Mouse (Mus musculus) testis, adult 2 months (tissue): ENCODE data around the gene Cenpb.

Experiments
- CTCF ChIP-seq: fragments of 200-500 bp; IDR thresholded peaks from 2 replicates; pipeline ENCODE4 v1.5.1; 2012; ENCODE audit warnings: low read depth, mild to moderate bottlenecking, inconsistent platforms, low read length, moderate library complexity; ENCODE audit not compliant: control insufficient read depth, insufficient read depth, insufficient replicate concordance
- POLR2A ChIP-seq: fragments of 200-500 bp; IDR thresholded peaks from 2 replicates; pipeline ENCODE4 v1.6.1; 2012; ENCODE audit warnings: low read depth, mild to moderate bottlenecking, inconsistent platforms, low read length, moderate library complexity; ENCODE audit not compliant: control insufficient read depth

- TF ChIP-seq CTCF (no peak), POLR2A (no peak)
These were observed 41.1 kb downstream of the Cenpb start for GRCm38 (mm10) chr2:131138760-131139159.
